Mouse (Mus musculus) left cerebral cortex, postnatal 10 days (tissue): ENCODE data around the gene Ick. TPM values are rescaled to one million over a fixed set of nuclear protein-coding genes. Genes with fewer than 3 reads are reported as not detected.

Source experiments
- DNase-seq, 2 experiments: peaks; one replicate each; pipeline ENCODE4 v3.0.0; 2021 to 2022; ENCODE audit warnings: low spot score in 2 of 2, mixed read lengths in 1 of 2; ENCODE audit errors: extremely low spot score in 1 of 2
- intact Hi-C: fragments of 180-260 bp; cut with DNase I; formaldehyde crosslinking; loops from one replicate; pipeline ENCODE4 v1.15.1; 2025
- total RNA-seq, 2 experiments: library from RNA; stranded (reverse); gene quantifications; 2 replicates each; pipeline ENCODE4 v1.2.3; 2021

The Ick gene
- total RNA-seq, 2 experiments from 2014 or later: 23.8 to 27.2 TPM

DNA sequence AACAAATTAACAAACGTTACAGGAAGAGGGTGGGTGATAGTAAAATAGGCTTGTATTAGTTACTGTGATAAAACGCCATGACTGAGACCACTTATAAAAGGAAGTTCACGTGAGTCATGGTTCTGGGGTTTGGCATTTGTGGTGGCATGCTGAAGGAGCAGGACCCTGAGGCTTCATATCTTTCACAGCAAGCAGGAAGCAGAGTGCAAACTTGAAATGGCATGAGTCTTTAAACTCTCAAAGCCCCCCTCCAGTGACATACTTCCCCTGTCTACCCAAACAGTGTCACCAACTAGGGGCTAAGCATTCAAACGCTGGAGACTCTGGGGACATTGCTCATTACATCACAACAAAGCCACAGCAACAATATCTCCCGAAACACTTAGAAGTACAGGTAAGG, 8.0 kb upstream of the Ick start:
- no peak for DNase-seq
- intact Hi-C loops: no loop called here

DNA sequence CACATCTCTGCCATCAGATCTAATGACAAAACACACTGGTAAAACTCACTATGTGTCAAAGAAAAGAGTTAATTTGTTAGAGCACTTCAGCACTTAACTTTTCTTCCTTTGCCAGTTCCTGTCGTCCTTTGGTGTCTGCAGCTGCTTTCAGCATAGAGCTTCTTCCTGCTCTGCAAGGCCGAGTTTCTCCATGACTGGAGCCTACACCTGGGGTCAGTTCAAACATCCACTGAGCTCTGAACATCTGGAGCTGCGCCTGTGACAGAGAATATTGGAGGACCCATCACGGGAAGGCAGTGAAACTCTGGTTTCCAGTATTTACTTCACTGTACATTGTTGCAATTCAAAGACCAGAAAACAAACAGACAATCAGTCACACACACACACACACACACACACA, 7.6 kb upstream of the Ick start:
- intact Hi-C loops: no loop called here
- no peak for DNase-seq

DNA sequence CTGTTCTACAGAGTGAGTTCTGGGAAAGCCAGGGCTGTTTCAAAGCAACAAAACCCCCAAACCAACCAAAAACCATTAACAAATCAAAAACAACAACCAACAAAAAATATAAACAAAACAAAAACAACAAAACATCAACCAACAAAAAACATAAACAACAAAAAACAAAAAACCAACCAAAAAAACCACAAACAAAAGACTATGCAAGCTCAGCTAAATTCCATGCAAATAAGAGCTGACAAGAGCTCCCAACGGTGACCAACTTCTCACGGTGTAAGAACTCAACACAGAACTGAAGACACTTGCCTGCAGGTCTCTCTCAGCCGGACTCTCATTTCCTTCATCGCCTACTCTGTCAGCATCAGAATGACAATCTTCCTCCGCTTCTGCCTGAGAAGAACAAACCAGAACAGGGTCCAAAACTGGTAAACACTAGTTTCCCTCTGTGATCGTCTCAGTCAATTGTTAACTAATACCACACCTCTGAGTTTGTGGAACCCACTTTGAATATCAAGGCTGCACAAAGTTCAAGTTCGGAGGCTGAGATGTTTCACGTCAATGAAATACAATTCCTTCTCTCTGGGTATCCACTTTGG, 4.9 kb upstream of the Ick start:
- no peak for DNase-seq
- intact Hi-C loops: no loop called here

DNA sequence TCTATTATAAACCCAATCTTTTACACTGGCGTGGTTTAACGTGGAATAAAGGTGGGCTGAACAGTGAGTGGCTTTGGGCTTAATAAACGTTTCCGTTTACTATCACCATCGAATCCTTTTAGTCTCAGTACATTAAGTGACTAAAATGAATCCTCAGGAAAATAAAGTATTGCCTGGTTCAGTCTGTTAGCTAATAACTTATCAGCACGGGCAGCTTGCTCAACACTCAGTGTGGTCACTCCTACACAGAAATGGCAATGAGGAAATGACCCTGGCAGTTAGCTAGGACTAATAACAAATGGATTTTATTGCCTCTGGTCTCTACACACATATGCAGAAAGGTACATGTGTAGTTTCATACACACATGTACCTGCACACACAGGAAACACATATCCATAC, 4.0 kb upstream of the Ick start:
- no peak for DNase-seq
- intact Hi-C loops: no loop called here

DNA sequence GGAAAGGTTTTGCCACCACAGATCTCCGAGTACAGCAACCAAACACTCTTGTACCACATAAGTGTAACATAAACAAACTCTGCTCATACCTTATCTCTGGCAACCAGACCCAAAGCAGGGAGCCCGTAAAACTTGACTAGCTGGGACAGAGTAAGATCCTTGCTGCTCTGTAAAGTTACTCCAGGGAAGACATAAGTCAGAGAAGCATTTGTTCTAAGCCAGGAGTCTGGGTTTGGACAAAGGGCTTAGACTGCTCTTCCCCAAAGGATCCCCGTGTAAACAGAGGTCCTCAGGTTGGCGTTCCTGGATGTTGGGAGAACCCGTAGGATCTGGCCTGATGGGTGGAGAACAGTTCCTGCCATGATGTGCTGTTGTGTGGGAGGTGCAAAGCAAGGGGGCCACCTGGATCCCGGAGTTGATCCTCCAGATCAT, 3.5 kb upstream of the Ick start:
- intact Hi-C loops: no loop called here
- no peak for DNase-seq

DNA sequence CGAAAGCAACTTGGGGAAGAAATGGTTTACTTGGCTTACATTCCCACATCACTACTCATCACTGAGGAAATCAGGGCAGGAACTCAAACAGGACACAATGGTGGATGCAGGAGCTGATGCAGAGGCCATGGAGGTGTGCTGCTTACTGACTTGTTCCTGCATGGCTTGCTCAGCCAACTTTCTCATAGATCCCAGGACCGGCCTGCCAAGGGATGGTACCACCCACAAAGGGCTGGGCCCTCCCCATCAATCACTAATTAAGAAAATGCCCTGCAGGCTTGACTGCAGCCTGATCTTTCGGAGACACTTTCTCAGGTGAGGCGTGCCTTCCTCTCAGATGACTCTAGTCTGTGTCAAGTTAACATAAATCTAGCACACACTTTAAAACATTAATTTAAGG, 2.2 kb upstream of the Ick start:
- DNase-seq: no peak
- intact Hi-C loops: no loop called here

DNA sequence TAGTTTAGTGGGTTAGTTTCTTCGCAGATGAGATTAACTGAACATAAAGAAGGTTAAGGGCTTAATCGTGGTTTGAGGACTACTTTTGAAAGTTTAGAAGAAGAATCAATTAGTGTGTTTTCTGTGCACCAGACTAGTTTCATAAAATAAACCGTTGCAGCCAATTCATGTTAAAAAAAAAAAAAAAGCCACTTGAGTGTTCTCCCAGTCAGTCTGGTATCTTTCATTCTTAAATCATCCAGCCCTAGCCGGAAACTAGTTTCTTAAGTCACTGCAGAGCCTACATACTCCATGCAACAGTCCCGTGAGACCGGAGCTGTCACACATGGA, 1.4 kb upstream of the Ick start:
- intact Hi-C loops: no loop called here

DNA sequence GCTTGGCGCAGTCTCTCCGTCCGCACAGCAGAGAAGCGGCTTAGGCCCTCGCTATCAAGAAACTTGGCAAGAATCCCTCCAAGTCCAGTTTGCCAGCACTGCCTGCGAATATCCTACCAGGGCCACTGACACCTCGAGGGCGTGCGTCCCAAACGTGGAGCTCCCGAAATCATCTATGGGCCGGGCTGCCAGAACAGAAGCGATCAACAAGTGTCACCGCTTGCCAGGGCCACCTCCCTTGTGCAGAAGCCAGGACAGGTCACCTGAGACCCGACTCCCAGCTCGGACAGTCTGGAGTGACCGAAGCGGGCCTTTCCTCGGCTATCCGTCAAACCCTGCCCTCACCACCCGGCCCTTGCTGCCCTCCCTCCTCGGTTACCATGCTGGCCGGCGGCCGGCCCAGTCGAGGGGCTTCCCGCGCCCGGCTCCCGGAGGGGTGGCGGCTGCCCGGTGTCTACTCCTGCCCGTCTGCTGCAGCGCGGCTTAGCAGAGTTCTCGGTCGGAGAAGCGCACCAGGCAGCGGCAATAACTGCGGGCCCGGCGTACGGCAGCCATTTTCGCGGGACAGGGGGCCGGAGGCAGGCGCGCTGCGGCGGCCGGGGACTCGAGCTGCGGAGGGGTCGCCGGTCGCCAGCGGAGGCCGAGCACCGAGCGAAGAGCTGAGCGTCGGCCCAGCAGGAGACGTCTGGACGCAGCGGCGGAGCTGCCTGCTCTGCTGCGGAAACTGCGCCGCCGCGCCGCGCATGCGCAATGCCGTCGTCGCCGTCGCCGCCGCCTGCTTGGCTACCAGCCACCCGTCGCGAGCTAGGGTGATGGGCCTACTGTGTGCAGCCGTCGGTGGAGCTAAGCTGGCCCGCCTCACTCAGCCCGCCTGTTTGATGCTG, 838 bp upstream of the Ick start:
- intact Hi-C loops: no loop called here
- DNase-seq: peak; percentile 66 to 86

More for the DNA sequence above, 1.4 kb upstream of the Ick start:
- DNase-seq: no peak

DNA sequence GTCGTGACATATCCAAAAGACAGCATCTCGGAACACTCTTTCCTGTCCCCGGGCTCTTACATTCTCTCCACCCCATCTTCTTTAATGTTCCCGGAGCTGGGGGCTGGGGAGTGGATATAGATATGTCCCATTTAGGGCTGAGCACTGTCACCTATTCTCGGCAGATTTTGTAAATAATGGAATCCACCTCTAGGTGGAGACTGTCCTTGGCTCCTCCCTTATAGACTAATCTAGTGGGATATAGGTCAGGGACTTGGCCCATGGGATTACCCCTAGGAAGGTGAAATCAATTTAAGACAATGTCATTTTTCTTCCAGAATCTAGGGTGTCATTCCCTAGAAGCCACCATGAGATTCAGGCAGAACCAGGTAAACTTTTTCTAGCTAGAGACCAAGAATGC, 664 bp downstream of the Ick start:
- DNase-seq: no peak
- intact Hi-C loops: loop anchor here (5.0 kb wide), 1 partner anchor 38 kb away; no protein-coding TSS in a partner anchor

DNA sequence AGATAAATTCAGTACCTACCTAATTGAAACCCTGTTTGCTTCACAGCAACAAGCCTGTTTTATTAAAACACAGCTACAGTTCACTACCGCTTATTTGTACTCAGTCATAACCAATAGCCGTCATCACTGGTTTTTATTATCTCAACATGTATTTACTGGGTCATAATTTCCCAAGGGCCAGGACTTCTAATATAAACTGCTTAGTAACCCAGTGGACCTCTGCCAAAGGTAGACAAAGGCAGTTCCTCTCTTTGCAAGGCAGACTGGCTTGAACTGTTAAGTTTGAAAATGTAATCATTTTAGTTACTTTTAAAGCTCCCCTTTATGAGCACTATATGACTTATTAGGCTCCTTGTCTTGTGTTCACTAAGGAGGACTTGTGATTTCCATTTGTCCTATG, 2.5 kb downstream of the Ick start:
- no peak for DNase-seq
- intact Hi-C loops: loop anchor here (5.0 kb wide), 1 partner anchor 36 kb away; no protein-coding TSS in a partner anchor

DNA sequence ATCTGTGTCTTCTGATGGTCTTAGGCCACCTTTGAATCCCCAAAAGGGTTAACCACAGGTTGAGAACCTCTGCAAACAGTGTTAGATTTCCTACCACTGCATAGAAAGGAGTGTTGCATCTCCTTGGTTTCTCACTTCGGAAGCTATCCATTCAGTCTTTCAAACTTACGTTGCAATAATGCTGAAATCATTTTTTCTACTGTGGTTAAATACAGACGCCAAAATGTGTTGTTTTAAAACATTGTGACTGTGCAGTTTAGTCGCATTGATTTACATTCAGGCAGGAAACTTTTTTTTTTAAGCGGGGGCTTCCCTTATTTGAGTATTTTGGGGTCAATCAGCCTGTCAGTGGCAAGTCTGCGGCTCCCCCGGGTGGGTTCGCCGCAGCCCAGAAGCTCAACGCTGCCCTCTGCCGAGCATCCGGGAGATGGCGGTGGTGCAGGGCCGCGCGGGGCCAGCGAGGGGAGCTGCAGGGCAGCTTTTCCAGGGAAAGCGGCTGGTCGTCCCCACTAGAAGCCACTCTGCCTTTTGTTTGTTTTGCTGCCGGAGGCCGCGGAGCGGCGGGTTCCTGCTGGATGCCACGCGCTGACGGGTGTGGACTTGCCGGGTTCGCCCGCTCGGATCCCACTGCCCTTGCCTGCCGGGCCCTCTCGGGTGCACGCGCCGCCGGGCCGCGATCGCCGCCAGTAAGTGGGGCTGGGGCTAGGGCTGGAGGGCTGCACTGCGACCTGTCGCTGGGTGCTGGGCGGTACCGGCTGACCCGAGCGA, 4.0 kb downstream of the Ick start:
- intact Hi-C loops: loop anchor here (2.0 to 5.0 kb wide), 2 partner anchors 34 to 56 kb away; no protein-coding TSS in a partner anchor
- DNase-seq: peak; percentile 89 to 92

DNA sequence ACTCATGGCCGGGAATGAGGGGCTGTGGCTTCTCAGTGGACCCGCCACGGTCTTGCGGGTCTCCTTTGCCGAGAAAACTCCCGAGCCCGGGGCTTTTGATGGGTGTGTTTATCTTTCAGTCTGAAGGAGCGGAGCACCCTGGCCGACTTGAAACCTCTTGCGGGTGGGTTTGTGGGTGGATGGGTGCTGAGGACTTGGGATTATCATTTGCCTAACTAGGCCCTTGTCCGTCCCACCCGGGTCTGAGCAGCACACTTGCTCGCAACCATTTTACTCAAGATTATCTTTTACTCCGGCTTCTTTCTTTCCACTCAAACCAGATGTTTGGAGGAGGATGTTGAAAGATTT, 4.5 kb downstream of the Ick start:
- intact Hi-C loops: loop anchor here (2.0 to 5.0 kb wide), 2 partner anchors 34 to 55 kb away; no protein-coding TSS in a partner anchor
- DNase-seq: no peak

DNA sequence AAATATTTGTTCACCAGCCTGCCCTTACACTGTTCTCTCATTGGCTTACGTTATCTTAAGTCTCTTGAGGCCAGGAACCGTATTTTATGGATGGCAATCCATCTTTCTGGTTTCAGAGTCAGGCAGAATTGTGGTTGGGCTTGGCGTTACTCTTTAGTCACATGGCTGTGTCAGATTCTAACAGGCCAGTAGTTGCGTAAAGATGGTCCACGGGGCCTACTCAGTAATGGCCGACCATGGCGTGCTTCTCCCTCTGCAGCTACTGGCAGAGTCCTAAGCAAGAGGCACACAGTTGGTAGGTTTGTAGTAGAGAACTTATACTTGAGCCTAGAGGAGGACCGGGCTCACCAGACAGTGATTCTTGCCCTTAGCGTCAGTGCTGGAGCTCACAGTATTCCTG, 6.8 kb downstream of the Ick start:
- intact Hi-C loops: no loop called here

DNA sequence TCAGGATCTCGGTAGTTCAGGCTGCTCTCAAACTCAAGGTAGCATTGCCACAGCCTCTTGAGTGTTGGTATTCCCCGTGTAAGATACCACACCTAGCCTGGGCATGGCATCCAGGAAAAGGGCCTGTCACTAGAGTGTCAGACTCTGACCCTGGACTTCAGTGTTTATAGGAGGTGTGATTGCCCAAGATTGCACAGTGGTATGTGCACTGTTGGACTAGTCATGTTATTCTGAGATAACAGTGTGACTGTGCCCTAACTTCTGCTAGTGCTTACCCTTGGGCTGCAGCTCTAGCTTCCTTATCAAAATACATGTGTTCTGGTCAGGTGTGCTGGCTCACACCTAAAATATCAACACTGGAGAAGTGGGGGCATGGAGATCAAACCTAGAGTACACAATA, 8.7 kb downstream of the Ick start:
- intact Hi-C loops: no loop called here
- DNase-seq: no peak

More for the DNA sequence above, 6.8 kb downstream of the Ick start:
- no peak for DNase-seq

DNA sequence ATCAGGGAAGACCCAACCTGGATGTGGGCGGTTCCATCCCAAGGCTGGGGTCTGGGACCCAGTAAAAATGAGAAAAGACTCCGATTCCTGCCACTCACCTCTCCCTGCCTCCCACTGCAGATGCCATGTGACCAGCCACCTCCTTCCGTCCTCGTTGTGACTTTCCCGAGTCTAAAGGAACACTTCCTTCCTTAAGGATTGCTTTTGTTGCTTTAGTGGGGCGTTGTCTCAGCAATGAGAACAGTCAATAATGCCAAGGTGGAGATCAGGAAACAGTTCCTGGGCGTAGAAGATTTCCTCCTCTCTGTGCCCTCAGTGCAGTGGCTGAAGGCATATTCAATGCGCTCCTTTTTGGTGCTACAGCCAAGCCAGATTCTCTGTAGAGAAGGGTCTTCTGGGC, 12.4 kb downstream of the Ick start:
- DNase-seq: no peak
- intact Hi-C loops: no loop called here

DNA sequence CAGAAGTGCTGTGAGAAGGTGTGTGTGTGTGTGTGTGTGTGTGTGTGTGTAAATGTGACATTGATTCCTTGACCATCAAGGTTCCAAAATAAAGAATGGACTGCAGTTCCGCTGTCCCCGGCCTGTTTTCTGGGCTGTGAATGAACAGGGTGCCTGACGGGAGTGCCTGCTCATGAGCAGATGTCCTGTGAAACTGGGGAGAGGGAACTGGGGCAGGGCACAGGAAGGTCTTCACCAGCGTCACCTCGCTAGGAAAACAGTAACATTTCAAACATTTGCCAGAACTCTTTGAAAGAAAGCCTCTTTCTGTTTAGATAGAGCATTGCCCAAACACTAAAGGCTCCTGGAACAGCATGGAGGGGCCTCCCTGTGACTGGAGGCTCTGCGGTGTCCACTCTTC, 13.0 kb downstream of the Ick start:
- intact Hi-C loops: no loop called here
- DNase-seq: no peak

DNA sequence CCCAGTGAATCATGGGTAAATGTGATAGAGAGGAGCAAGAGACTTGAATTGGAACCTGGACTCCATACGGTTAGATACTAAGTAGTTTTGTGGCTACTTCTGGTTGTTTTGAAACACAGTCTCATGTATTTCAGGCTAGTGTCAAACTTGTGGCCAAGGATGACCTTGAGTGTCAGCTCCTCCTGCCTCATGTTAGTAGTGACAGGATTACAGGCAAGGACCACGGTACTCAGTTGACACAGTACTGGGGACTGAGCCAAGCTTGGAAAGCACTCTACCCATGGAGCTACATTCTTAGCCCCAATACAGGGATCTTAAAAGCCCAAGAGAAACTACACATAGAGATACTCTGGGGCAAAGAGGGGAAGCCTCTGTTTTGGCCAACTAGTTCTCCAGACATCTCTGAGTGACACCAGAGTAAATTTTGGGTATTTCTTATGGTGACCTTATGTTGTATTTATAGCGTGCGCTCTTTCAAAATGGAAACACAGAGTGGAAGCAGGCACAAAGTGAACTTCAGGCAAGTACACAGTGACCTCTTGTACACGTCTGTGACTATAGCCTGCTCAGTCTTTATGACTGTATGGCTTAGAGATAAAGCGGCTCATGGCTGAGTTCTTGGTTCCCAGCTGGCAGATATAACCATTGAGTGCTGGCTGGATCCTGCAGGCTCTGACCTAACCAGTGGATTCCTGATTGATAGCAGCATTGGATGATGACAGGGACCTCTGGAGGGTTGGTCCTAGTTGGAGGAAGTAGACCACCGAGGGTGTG, 14.1 kb downstream of the Ick start:
- intact Hi-C loops: no loop called here

DNA sequence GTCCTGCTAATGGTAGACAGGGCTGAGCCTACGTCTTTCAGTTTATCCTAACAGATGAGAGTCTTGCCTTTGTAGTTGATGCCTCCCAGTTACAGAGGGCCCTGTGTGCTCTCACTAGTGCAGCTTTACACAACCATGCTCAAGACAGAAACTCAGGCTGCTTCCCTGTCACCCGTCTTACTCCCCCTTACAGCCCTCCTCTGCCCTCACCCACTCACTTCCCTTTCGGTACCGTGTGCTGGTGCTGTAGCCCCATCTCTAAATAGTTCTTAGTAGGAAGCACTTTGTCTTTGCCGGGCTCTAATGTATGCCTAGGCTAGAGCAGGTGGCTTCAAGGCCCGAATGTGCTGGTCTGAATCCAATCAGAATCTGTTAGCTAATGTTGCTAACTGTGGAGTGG, 15.3 kb downstream of the Ick start:
- no peak for DNase-seq
- intact Hi-C loops: no loop called here

More for the DNA sequence above, 14.1 kb downstream of the Ick start:
- DNase-seq: no peak

DNA sequence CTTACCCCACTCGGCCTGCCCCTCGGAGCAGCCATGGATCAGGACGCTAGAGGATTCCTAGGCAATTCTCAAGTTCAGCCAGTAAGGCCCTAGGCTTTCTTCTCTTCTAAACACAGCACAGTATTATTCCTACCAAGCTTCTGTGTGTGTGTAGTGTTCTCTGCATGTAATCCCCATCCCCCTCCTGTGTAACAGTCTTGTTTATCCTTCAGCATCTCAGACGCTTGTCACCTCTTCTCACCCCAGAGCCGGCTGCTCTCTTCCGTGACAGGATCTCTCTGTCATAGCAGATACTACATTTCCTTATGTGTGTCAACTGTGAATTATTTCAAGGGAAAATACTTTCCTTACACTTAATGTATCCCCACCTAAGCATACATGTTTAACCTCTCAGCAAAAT, 17.0 kb downstream of the Ick start:
- DNase-seq: no peak
- intact Hi-C loops: no loop called here
